Mouse (Mus musculus) lung, postnatal 0 days (tissue): ENCODE data around the gene AU018091. TPM values are rescaled to one million over a fixed set of nuclear protein-coding genes. Genes with fewer than 3 reads are reported as not detected.

Source experiments
- ATAC-seq: fragments of 200-750 bp; cut with Nextera tagmentation; 2 replicates; pipeline ENCODE4 v1.8.0; 2017; ENCODE audit warnings: moderate library complexity
- DNase-seq: peaks from one replicate; pipeline ENCODE4 v3.0.0-alpha.2; 2016; ENCODE audit warnings: low spot score
- H3K27ac ChIP-seq: fragments of 300-500 bp; sonication (generic); 2 replicates; pipeline ENCODE4 v1.5.1; 2014; ENCODE audit warnings: antibody characterized with exemption, mild to moderate bottlenecking, low read length, mixed read lengths
- H3K27me3 ChIP-seq: fragments of 300-500 bp; sonication (generic); replicated peaks from 2 replicates; pipeline ENCODE4 v1.6.1; 2014; ENCODE audit warnings: low read length, mixed read lengths; ENCODE audit not compliant: insufficient read depth
- H3K36me3 ChIP-seq: fragments of 300-500 bp; sonication (generic); 2 replicates; pipeline ENCODE4 v1.6.1; 2014; ENCODE audit warnings: low read length, mixed read lengths; ENCODE audit not compliant: insufficient read depth
- H3K4me1 ChIP-seq: fragments of 300-500 bp; sonication (generic); 2 replicates; pipeline ENCODE4 v1.6.1; 2014; ENCODE audit warnings: antibody characterized with exemption, low read depth, low read length, mixed read lengths; ENCODE audit not compliant: insufficient read depth
- H3K4me2 ChIP-seq: fragments of 300-500 bp; sonication (generic); replicated peaks from 2 replicates; pipeline ENCODE4 v1.6.1; 2014; ENCODE audit warnings: low read depth, mild to moderate bottlenecking, low read length, moderate library complexity, mixed read lengths
- H3K4me3 ChIP-seq: fragments of 300-500 bp; sonication (generic); 2 replicates; pipeline ENCODE4 v1.5.1; 2014; ENCODE audit warnings: low read depth, low read length
- H3K9ac ChIP-seq: fragments of 300-500 bp; sonication (generic); replicated peaks from 2 replicates; pipeline ENCODE4 v1.6.1; 2014; ENCODE audit warnings: low read depth, mild to moderate bottlenecking
- H3K9me3 ChIP-seq: fragments of 300-500 bp; sonication (generic); 2 replicates; pipeline ENCODE4 v1.6.1; 2016; ENCODE audit warnings: low read length, mixed read lengths
- CTCF ChIP-seq: IDR thresholded peaks from 2 replicates; pipeline ENCODE4 v1.5.1; 2016; ENCODE audit warnings: antibody characterized with exemption, mild to moderate bottlenecking
- EP300 ChIP-seq: IDR thresholded peaks from 2 replicates; pipeline ENCODE4 v1.6.1; 2016; ENCODE audit warnings: antibody characterized with exemption, mild to moderate bottlenecking, control low read depth
- WGBS: fragments of 180-500 bp; shearing (Covaris S2); extraction: QIAGEN DNeasy Blood & Tissue Kit; methylation state at CpG from one replicate; pipeline ENCODE4 v1.1.7; 2014; 5-methylcytosine and 5-hydroxymethylcytosine counted together
- polyA plus RNA-seq: library from polyadenylated mRNA; unstranded; fragments of >200 nt; fragmentation: Nextera tagmentation; extraction: Ambion mirVana; gene quantifications from 2 replicates; pipeline ENCODE4 v1.2.1, GENCODE M21; 2015

AU018091 gene
- polyA plus RNA-seq, 1 experiment from 2014 or later = 0.14 TPM

DNA sequence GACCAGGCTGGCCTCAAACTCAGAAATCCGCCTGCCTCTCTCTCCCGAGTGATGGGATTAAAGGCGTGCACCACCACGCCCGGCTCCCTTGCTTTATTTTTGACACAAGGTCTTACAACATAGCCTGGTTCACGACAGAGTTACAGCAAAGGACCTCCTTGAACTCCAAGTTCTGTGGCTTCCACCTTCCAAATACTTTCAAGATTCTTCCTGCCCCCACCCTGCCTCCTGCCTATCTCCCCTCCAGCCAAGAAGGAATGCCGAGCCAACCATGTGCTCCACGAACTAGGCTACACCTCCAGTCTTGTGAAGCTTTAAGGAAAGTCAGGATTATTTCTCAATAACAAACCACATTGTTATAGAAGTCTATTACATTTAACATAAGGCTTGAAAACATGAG, 42.5 kb upstream of the AU018091 start:
- DNase-seq (no peak), ATAC-seq (no peak)
- H3K27me3 ChIP-seq = no peaks in the 10 kb centered on the region
- no peak overlapping the region for H3K4me2 ChIP-seq
- no peaks in the 10 kb centered on the region for H3K4me1 ChIP-seq
- H3K9me3 ChIP-seq = no peaks in the 10 kb centered on the region
- H3K36me3 ChIP-seq = no peaks in the 10 kb centered on the region
- H3K4me3 ChIP-seq = no peak overlapping the region
- H3K27ac ChIP-seq = no peak overlapping the region
- TF ChIP-seq CTCF = no peak
- TF ChIP-seq EP300 = no peak
- WGBS = 74% methylated on average over 8 of the region's 8 CpGs
- no peak overlapping the region for H3K9ac ChIP-seq

DNA sequence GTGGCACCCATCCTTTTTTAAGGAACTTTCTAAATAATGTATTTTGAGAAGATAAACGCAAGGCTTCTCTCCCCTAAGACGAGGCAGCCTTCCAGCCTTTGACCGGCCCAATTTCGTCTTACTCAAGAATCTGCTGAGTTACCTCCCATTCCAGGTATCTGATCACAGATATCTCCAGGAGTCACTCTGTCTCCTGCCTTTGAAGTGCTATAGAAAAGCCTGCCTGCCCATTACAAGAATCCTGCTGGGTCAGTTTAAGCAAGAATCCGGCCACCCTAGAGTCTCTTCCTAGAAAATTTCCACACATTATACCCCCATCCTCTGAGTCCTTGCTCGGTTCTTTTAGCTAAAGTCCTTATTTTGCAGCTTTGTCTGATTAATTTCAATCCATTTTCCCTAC, 41.6 kb upstream of the AU018091 start:
- no peak for ATAC-seq
- 36% methylated on average over 6 of the region's 6 CpGs for WGBS

GRCm38 (mm10) chr7:3206520-3206919, 37.5 kb upstream of the AU018091 start:
- H3K9ac ChIP-seq = no peak overlapping the region
- no peaks in the 10 kb centered on the region for H3K27me3 ChIP-seq
- H3K4me2 ChIP-seq = no peak overlapping the region
- no peaks in the 10 kb centered on the region for H3K4me1 ChIP-seq
- 23% methylated on average over 4 of the region's 4 CpGs for WGBS
- ATAC-seq = no peak
- no peak overlapping the region for H3K27ac ChIP-seq
- DNase-seq = no peak
- H3K4me3 ChIP-seq = no peak overlapping the region
- no peaks in the 10 kb centered on the region for H3K36me3 ChIP-seq
- TF ChIP-seq EP300 (no peak), CTCF (no peak)
- H3K9me3 ChIP-seq = no peaks in the 10 kb centered on the region

More for the DNA sequence above, 41.6 kb upstream of the AU018091 start:
- H3K27ac ChIP-seq = no peak overlapping the region
- H3K4me2 ChIP-seq = no peak overlapping the region
- no peak for TF ChIP-seq EP300
- TF ChIP-seq CTCF = no peak
- no peaks in the 10 kb centered on the region for H3K4me1 ChIP-seq
- DNase-seq = no peak
- H3K4me3 ChIP-seq = no peak overlapping the region
- no peaks in the 10 kb centered on the region for H3K27me3 ChIP-seq
- no peaks in the 10 kb centered on the region for H3K9me3 ChIP-seq
- no peak overlapping the region for H3K9ac ChIP-seq
- H3K36me3 ChIP-seq = no peaks in the 10 kb centered on the region

DNA sequence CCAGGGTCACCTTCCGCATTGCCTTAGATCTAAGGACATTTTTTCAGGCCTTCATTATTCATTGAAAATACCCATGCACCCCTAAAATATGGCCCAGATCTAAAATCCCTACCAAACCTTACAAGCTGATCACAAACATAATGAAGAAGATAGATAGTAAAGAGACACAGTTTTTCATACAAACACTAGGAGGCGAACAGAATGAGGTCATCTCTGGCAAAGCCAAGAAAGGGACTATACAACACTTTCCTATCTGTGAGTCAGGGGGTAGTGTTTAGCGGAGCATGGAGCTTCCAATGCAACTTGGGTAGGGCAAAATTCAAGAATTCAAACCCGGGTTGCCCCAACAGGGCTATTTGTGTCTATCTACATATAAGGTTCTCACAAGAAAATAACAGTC, 35.6 kb upstream of the AU018091 start:
- H3K36me3 ChIP-seq = no peaks in the 10 kb centered on the region
- no peak overlapping the region for H3K4me3 ChIP-seq
- H3K27ac ChIP-seq = no peak overlapping the region
- no peak overlapping the region for H3K9ac ChIP-seq
- 76% methylated on average over 4 of the region's 4 CpGs for WGBS
- ATAC-seq (no peak), DNase-seq (no peak)
- no peaks in the 10 kb centered on the region for H3K27me3 ChIP-seq
- no peaks in the 10 kb centered on the region for H3K9me3 ChIP-seq
- H3K4me1 ChIP-seq = no peaks in the 10 kb centered on the region
- H3K4me2 ChIP-seq = no peak overlapping the region
- TF ChIP-seq EP300 = no peak
- TF ChIP-seq CTCF = no peak

DNA sequence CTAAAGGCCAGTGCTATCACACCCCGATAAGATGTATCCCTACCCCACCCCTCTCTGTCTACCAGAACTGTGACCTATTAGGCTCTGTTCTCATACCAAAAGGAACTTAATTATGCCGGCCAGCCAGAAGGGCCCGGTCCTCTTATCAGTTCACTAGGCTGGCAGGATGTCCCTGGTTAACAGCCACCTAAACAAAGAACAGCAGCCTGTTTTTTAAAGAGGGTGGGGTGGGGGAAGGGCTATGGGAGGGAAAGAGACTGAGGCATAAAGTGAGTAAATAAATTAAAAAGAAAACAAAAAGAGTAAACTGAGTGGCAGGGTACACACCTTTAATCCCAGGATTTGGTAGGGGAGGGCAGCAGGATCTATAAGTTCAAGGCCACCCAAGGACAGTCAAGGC, 34.9 kb upstream of the AU018091 start:
- no peak overlapping the region for H3K4me2 ChIP-seq
- H3K36me3 ChIP-seq = no peaks in the 10 kb centered on the region
- H3K9ac ChIP-seq = no peak overlapping the region
- DNase-seq = no peak
- H3K27ac ChIP-seq = no peak overlapping the region
- no peaks in the 10 kb centered on the region for H3K4me1 ChIP-seq
- no peak overlapping the region for H3K4me3 ChIP-seq
- no peaks in the 10 kb centered on the region for H3K27me3 ChIP-seq
- 10% methylated on average over 3 of the region's 3 CpGs for WGBS
- no peaks in the 10 kb centered on the region for H3K9me3 ChIP-seq
- ATAC-seq = no peak
- TF ChIP-seq CTCF (no peak), EP300 (no peak)

- no peak for TF ChIP-seq EP300
- TF ChIP-seq CTCF = no peak
Measured at GRCm38 (mm10) chr7:3201134-3201705, 32.2 kb upstream of the AU018091 start.

GRCm38 (mm10) chr7:3198884-3199283, 29.9 kb upstream of the AU018091 start:
- TF ChIP-seq CTCF (peak; percentile 39), EP300 (no peak)
- Histone ChIP-seq H3K36me3 (no peaks in the 10 kb centered on the region), H3K27me3 (no peaks in the 10 kb centered on the region), H3K4me1 (no peaks in the 10 kb centered on the region), H3K9me3 (no peaks in the 10 kb centered on the region), H3K4me3 (no peak overlapping the region), H3K9ac (no peak overlapping the region), H3K27ac (no peak overlapping the region), H3K4me2 (no peak overlapping the region)
- ATAC-seq (no peak), DNase-seq (no peak)
- 39% methylated on average over 11 of the region's 11 CpGs for WGBS

More at GRCm38 (mm10) chr7:3201134-3201705, 32.2 kb upstream of the AU018091 start:
- H3K4me3 ChIP-seq = no peak overlapping the region
- no peak overlapping the region for H3K4me2 ChIP-seq
- no peaks in the 10 kb centered on the region for H3K9me3 ChIP-seq
- no peak overlapping the region; the same call in 1 of the 2 replicates for H3K27ac ChIP-seq
- H3K4me1 ChIP-seq = no peaks in the 10 kb centered on the region
- H3K36me3 ChIP-seq = no peaks in the 10 kb centered on the region
- no peaks in the 10 kb centered on the region for H3K27me3 ChIP-seq
- ATAC-seq (no peak), DNase-seq (no peak)
- no peak overlapping the region for H3K9ac ChIP-seq
- 27% methylated on average over 12 of the region's 12 CpGs for WGBS
